Mouse (Mus musculus): ENCODE data around the gene Ccdc85a. TPM values are rescaled to one million over a fixed set of nuclear protein-coding genes. Genes with fewer than 3 reads are reported as not detected.
"Not testable (repeated sequence)": the region's sequence is repeated elsewhere in the genome, so short reads cannot be mapped to it uniquely, and the experiment has no call there.

Gene Ccdc85a
- polyA plus RNA-seq, 1 experiment = 23.0 TPM

DNA sequence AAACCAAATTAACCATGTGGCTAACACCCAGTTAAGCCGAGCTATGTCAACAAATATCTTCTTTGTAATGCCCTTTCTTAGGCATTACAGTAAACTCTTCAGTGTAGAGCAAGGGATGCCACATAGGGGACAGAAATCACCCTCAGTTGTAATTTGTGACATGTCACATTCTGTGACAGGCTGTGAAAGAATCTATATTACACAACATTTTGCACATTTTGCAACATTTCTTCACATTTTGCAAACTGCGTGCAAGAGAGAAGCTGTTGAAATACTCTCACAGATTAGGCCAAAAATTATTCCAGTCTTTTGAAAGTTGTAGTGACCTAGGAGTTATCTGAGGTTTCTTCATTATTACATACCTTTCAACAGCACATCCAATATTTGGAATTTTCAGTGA lies 240.7 kb downstream of the Ccdc85a start:
- Histone ChIP-seq H3K4me3 (replicated peaks; ENCODE audit: insufficient read depth, low read depth, low read length) (no peak overlapping the region), H3K4me1 (ENCODE audit: control insufficient read depth, insufficient read depth, low read length) (no peaks in the 10 kb centered on the region), H3K27me3 (ENCODE audit: control insufficient read depth, insufficient read depth, low read length) (no peaks in the 10 kb centered on the region), H3K27ac (ENCODE audit: insufficient read depth, low read length) (no peak overlapping the region)
- TF ChIP-seq POLR2A (IDR thresholded peaks at IDR 0.05; ENCODE audit: borderline replicate concordance, insufficient read depth, low read length) = no peak
- TF ChIP-seq CTCF (IDR thresholded peaks at IDR 0.05; ENCODE audit: borderline replicate concordance, insufficient read depth, low read depth, low read length) = no peak
- no peak for DNase-seq
- 90% methylated on average over 2 of the region's 2 CpGs for WGBS

GRCm38 (mm10) chr11:28341887-28342286 lies 242.2 kb downstream of the Ccdc85a start:
- no peak for DNase-seq
- Histone ChIP-seq H3K4me1 (ENCODE audit: control insufficient read depth, insufficient read depth, low read length) (no peaks in the 10 kb centered on the region), H3K4me3 (replicated peaks; ENCODE audit: insufficient read depth, low read depth, low read length) (no peak overlapping the region), H3K27me3 (ENCODE audit: control insufficient read depth, insufficient read depth, low read length) (no peaks in the 10 kb centered on the region), H3K27ac (ENCODE audit: insufficient read depth, low read length) (no peak overlapping the region)
- WGBS = 57% methylated on average over 5 of the region's 5 CpGs
- TF ChIP-seq CTCF (IDR thresholded peaks at IDR 0.05; ENCODE audit: borderline replicate concordance, insufficient read depth, low read depth, low read length) = no peak
- TF ChIP-seq POLR2A (IDR thresholded peaks at IDR 0.05; ENCODE audit: borderline replicate concordance, insufficient read depth, low read length) = no peak

DNA sequence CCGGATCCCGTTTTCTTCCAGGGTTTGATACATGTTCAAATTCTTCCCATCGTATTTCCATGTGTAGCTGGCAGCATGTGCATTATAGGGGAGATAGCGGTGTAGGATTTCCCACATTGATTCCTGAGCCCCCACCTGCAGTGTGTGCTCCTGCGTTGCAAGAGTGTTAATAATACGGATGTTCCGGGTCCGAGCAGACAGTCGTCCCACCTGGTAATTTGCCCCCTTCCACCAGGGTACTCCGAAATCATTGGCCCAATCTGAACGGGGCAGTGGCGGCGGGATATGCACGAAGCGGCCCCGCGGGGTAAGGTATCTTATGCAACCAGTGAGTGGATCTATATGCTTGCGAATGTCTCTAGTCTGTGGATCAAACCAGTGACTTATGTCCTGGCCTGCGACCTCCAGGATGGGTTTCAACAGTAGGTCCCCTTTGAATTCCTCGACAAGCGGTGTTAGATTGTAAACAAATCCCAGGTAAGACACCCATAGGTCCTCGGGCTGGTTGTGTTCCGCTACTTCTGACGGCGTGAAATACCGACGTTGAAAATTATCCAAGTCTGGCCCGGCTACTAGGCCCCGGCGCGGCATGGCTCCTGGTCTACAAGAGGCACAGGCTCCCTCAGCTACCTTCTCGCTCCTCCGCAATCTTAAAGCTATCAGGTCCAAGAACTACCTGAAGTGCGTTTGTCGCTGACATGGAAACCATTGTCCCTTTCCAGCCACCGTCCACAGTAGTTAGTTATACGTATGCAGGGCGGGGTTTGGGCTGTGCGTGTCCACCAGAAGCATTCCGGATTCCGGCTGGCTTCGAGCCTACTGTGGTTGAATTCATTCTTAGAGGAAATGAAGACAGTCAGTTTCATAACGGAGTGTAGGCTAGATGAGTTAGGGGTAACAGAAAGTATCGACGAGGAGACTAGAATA lies 244.6 kb downstream of the Ccdc85a start, which contains the start of gene Gm6685:
Gene Gm6685, minus strand, starts transcription at position 644 of the 927 bp plus-strand sequence.
- H3K4me3 ChIP-seq (replicated peaks; ENCODE audit: insufficient read depth, low read depth, low read length); H3K4me1 ChIP-seq (ENCODE audit: control insufficient read depth, insufficient read depth, low read length); H3K27me3 ChIP-seq (ENCODE audit: control insufficient read depth, insufficient read depth, low read length); H3K27ac ChIP-seq (ENCODE audit: insufficient read depth, low read length): not testable (repeated sequence)
- peak; percentile 6 to 11 for DNase-seq
- WGBS = 94% methylated on average over 45 of the region's 45 CpGs

Other genes starting within 250 kb of the Ccdc85a start
- gene Gm6685, start 244.5 kb downstream of the Ccdc85a start, polyA plus RNA-seq (2012; rRNA removed) = 0.43 TPM in 1 of 2 replicates, not detected in the other

Measured in cerebellum, adult 2 months (tissue).